Mouse (Mus musculus) midbrain, embryonic 15.5 days (tissue): Measurements from ENCODE around the gene R3hcc1l. TPM values are rescaled to one million over a fixed set of nuclear protein-coding genes. Genes with fewer than 3 reads are reported as not detected.

Experiments used
- ATAC-seq: fragments of 200-750 bp; cut with Nextera tagmentation; replicated peaks from 2 replicates; pipeline ENCODE4 v1.8.0; 2017; ENCODE audit warnings: moderate TSS enrichment
- H3K27ac ChIP-seq: fragments of 300-500 bp; sonication (generic); 2 replicates; pipeline ENCODE4 v1.5.1; 2015; ENCODE audit warnings: mild to moderate bottlenecking, inconsistent platforms
- H3K27me3 ChIP-seq: fragments of 300-500 bp; sonication (generic); replicated peaks from 2 replicates; pipeline ENCODE4 v1.6.1; 2015; ENCODE audit warnings: inconsistent platforms
- H3K36me3 ChIP-seq: fragments of 300-500 bp; sonication (generic); replicated peaks from 2 replicates; pipeline ENCODE4 v1.6.1; 2015; ENCODE audit warnings: inconsistent platforms
- H3K4me1 ChIP-seq: fragments of 300-500 bp; sonication (generic); 2 replicates; pipeline ENCODE4 v1.6.1; 2015; ENCODE audit warnings: inconsistent platforms
- H3K4me2 ChIP-seq: fragments of 300-500 bp; sonication (generic); 2 replicates; pipeline ENCODE4 v1.6.1; 2015; ENCODE audit warnings: inconsistent platforms, mild to moderate bottlenecking, moderate library complexity
- H3K4me3 ChIP-seq: fragments of 300-500 bp; sonication (generic); 2 replicates; pipeline ENCODE4 v1.5.1; 2015; ENCODE audit warnings: mild to moderate bottlenecking, inconsistent platforms
- H3K9ac ChIP-seq: fragments of 300-500 bp; sonication (generic); 2 replicates; pipeline ENCODE4 v1.6.1; 2015; ENCODE audit warnings: mild to moderate bottlenecking, inconsistent platforms
- H3K9me3 ChIP-seq: fragments of 300-500 bp; sonication (generic); 2 replicates; pipeline ENCODE4 v1.6.1; 2016; ENCODE audit warnings: inconsistent platforms
- WGBS: fragments of 180-500 bp; shearing (Covaris S2); methylation state at CpG from one replicate; pipeline ENCODE4 v1.1.7; 2015; ENCODE audit warnings: mixed read lengths; 5-methylcytosine and 5-hydroxymethylcytosine counted together
- polyA plus RNA-seq: library from polyadenylated mRNA; unstranded; fragments of >200 nt; fragmentation: Nextera tagmentation; extraction: Ambion mirVana; gene quantifications from 2 replicates; pipeline ENCODE4 v1.2.1, GENCODE M21; 2015

R3hcc1l gene
- polyA plus RNA-seq, 1 experiment from 2014 or later, result 13.6 TPM

DNA sequence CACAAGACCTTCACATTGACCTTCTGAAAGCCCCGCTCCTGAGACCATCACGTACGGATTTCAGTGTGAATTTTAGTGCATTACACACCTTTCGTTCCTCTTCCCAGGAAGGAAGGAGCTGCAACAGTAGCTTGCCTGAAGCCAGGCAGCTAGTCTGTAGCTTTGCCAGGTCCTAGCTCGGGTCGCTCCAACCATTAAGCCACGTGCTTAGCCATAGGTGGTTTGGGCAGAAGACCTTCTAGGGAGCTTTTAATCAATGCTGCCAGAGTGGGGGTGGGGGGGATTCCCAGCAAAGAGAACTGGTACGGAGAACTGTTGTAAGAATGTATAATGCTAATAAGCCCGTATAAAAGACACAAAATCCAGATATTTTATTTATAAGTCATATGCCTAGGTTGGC, 121.7 kb downstream of the R3hcc1l start:
- no peak overlapping the region for H3K4me3 ChIP-seq
- H3K27ac ChIP-seq, result no peak overlapping the region
- no peak overlapping the region for H3K9ac ChIP-seq
- no peak for ATAC-seq
- H3K4me1 ChIP-seq, result no peaks in the 10 kb centered on the region
- no peak overlapping the region for H3K4me2 ChIP-seq
- no peaks in the 10 kb centered on the region for H3K27me3 ChIP-seq
- no peaks in the 10 kb centered on the region for H3K9me3 ChIP-seq
- WGBS, result 86% methylated on average over 9 of the region's 9 CpGs
- no peaks in the 10 kb centered on the region for H3K36me3 ChIP-seq

Other genes with a start within 250 kb of the R3hcc1l start
- 24.6 and 26.1 TPM in 2 replicates for gene Crtac1, start 87.0 kb upstream of the R3hcc1l start, polyA plus RNA-seq
- gene Loxl4, start 94.1 kb downstream of the R3hcc1l start, polyA plus RNA-seq, result 0.14 TPM in 2 replicates
- 1.8 and 2.1 TPM in 2 replicates for gene Pyroxd2, start 234.0 kb downstream of the R3hcc1l start, polyA plus RNA-seq